Mouse (Mus musculus) embryonic facial prominence, embryonic 13.5 days (tissue): ENCODE data around the gene Tmem50a. TPM values are rescaled to one million over a fixed set of nuclear protein-coding genes. Genes with fewer than 3 reads are reported as not detected.

ENCODE experiments used
- polyA plus RNA-seq: library from polyadenylated mRNA; unstranded; fragments of >200 nt; fragmentation: Nextera tagmentation; extraction: Ambion mirVana; gene quantifications from 2 replicates; pipeline ENCODE4 v1.2.1, GENCODE M21; 2015

Tmem50a gene
- polyA plus RNA-seq, 1 experiment from 2014 or later, result 172 TPM

Other genes with a start within 250 kb of the Tmem50a start
- gene Man1c1, start 210.7 kb downstream of the Tmem50a start, polyA plus RNA-seq, result 2.4 and 2.7 TPM in 2 replicates
- gene Ldlrap1, start 147.0 kb downstream of the Tmem50a start, polyA plus RNA-seq, result 25.6 and 27.2 TPM in 2 replicates
- gene Maco1, start 61.7 kb downstream of the Tmem50a start, polyA plus RNA-seq, result 62.8 and 67.5 TPM in 2 replicates
- gene Rhd, start 50.5 kb downstream of the Tmem50a start, polyA plus RNA-seq, result 2.4 and 6.1 TPM in 2 replicates
- 512 and 574 TPM in 2 replicates for gene Rsrp1, start 8.6 kb upstream of the Tmem50a start, polyA plus RNA-seq
- 78.7 and 88.4 TPM in 2 replicates for gene Syf2, start 15.9 kb upstream of the Tmem50a start, polyA plus RNA-seq
- 3.1 and 3.9 TPM in 2 replicates for gene Runx3, start 205.6 kb upstream of the Tmem50a start, polyA plus RNA-seq